Mouse (Mus musculus) heart, postnatal 0 days (tissue): ENCODE data around the gene Uckl1. TPM values are rescaled to one million over a fixed set of nuclear protein-coding genes. Genes with fewer than 3 reads are reported as not detected.

Experiments used
- ATAC-seq: fragments of 200-750 bp; cut with Nextera tagmentation; 2 replicates; pipeline ENCODE4 v1.8.0; 2017; ENCODE audit warnings: low read depth, moderate number of reproducible peaks, moderate library complexity; ENCODE audit not compliant: insufficient read depth
- DNase-seq: peaks from one replicate; pipeline ENCODE4 v3.0.0-alpha.2; 2016; ENCODE audit warnings: low spot score
- H3K27ac ChIP-seq: fragments of 300-500 bp; sonication (generic); 2 replicates; pipeline ENCODE4 v1.5.1; 2014; ENCODE audit warnings: low read depth, mild to moderate bottlenecking
- H3K27me3 ChIP-seq: fragments of 300-500 bp; sonication (generic); 2 replicates; pipeline ENCODE4 v1.6.1; 2014; ENCODE audit warnings: low read length, mixed read lengths; ENCODE audit not compliant: control insufficient read depth, insufficient read depth
- H3K36me3 ChIP-seq: fragments of 300-500 bp; sonication (generic); replicated peaks from 2 replicates; pipeline ENCODE4 v1.6.1; 2014; ENCODE audit warnings: low read length, mixed read lengths; ENCODE audit not compliant: control insufficient read depth, insufficient read depth
- H3K4me1 ChIP-seq: fragments of 300-500 bp; sonication (generic); 2 replicates; pipeline ENCODE4 v1.6.1; 2014; ENCODE audit warnings: antibody characterized with exemption; ENCODE audit not compliant: control insufficient read depth, insufficient read depth
- H3K4me2 ChIP-seq: fragments of 300-500 bp; sonication (generic); 2 replicates; pipeline ENCODE4 v1.6.1; 2014; ENCODE audit warnings: low read depth, mild to moderate bottlenecking, low read length, moderate library complexity
- H3K4me3 ChIP-seq: fragments of 300-500 bp; sonication (generic); 2 replicates; pipeline ENCODE4 v1.5.1; 2014; ENCODE audit warnings: low read depth, low read length
- H3K9ac ChIP-seq: fragments of 300-500 bp; sonication (generic); replicated peaks from 2 replicates; pipeline ENCODE4 v1.6.1; 2014; ENCODE audit warnings: low read depth, low read length, mixed read lengths
- H3K9me3 ChIP-seq: fragments of 300-500 bp; sonication (generic); replicated peaks from 2 replicates; pipeline ENCODE4 v1.6.1; 2016; ENCODE audit warnings: low read length; ENCODE audit not compliant: control insufficient read depth
- CTCF ChIP-seq: IDR thresholded peaks from 2 replicates; pipeline ENCODE4 v1.5.1; 2016; ENCODE audit warnings: antibody characterized with exemption, control low read depth, low read depth
- EP300 ChIP-seq: IDR thresholded peaks from 2 replicates; pipeline ENCODE4 v1.6.1; 2016; ENCODE audit warnings: antibody characterized with exemption, low read depth
- WGBS: fragments of 180-500 bp; shearing (Covaris S2); extraction: QIAGEN DNeasy Blood & Tissue Kit; methylation state at CpG from one replicate; pipeline ENCODE4 v1.1.7; 2014; 5-methylcytosine and 5-hydroxymethylcytosine counted together
- polyA plus RNA-seq: library from polyadenylated mRNA; unstranded; fragments of >200 nt; fragmentation: Nextera tagmentation; extraction: Ambion mirVana; gene quantifications from 2 replicates; pipeline ENCODE4 v1.2.1, GENCODE M21; 2015
- total RNA-seq: library from RNA; depleted of rRNA; stranded (reverse); fragments of >200 nt; gene quantifications from 2 replicates; pipeline ENCODE4 v1.2.3, GENCODE M21; 2014; ENCODE audit warnings: low replicate concordance

The Uckl1 gene
- total and polyA plus RNA-seq, 2 experiments from 2014 or later: 59.3 to 156 TPM

DNA sequence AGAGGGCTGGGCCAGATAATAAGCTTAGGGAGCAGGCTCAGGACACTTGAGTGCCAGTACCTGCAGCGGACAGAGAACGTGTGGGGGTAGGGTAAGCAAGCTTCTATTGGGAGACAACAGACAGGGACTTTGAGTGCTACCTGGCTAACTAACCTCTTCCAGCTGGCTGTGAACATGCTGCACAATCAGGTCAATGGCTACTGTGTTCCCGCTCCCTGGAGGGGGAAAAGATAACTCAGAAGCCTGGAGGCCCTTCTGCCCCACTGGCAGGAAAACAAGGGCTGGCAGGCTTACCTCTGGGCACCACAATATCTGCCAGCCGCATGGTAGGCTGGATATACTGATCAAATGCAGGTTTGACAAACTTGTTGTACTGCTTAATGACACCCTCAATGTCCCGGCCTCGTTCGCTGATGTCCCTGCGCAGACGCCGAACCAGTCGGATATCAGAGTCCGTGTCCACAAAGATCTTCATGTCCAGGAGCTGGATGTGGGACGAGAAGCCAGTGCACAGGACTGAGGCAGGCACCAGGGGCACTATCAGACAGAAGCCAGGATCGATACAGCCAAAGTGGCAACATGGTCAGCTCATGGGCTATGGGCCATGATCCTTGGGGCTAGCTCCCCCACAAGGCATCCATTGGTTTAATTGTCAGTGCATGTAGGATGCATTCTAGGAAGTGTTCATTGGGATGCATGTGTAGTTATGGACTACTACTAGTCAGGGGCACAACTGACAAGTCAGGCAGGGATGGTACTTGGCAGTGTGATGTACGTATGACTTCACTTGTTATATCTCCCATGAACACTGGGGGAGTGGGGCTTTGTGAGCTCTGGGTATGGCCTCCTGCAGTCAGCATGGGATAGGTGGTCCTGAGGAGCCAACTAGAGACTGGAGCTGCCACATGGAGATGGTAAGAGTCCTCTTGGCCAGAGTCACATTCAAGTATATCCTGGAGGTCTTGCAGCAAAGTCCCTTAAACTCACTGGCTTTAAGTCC is 11.5 kb downstream of the Uckl1 start:
- Histone ChIP-seq H3K27me3 (no peaks in the 10 kb centered on the region), H3K4me3 (no peak overlapping the region), H3K9ac (no peak overlapping the region), H3K4me1 (peaks cover 7% of the 10 kb centered on the region; the same call in 1 of the 2 replicates), H3K27ac (no peak overlapping the region), H3K36me3 (peaks cover 40% of the 10 kb centered on the region), H3K9me3 (no peaks in the 10 kb centered on the region), H3K4me2 (no peak overlapping the region)
- WGBS: 86% methylated on average over 15 of the region's 15 CpGs
- ATAC-seq (no peak), DNase-seq (no peak)
- TF ChIP-seq CTCF (no peak), EP300 (no peak)

GRCm38 (mm10) chr2:181571941-181572670 is 12.6 kb downstream of the Uckl1 start:
- no peak overlapping the region for H3K4me2 ChIP-seq
- ATAC-seq (no peak), DNase-seq (no peak)
- TF ChIP-seq EP300 (no peak), CTCF (no peak)
- H3K27ac ChIP-seq: no peak overlapping the region
- peaks cover 40% of the 10 kb centered on the region for H3K36me3 ChIP-seq
- no peak overlapping the region for H3K4me3 ChIP-seq
- H3K4me1 ChIP-seq: no peaks in the 10 kb centered on the region
- no peak overlapping the region for H3K9ac ChIP-seq
- WGBS: 90% methylated on average over 11 of the region's 11 CpGs
- H3K27me3 ChIP-seq: no peaks in the 10 kb centered on the region
- H3K9me3 ChIP-seq: no peaks in the 10 kb centered on the region

DNA sequence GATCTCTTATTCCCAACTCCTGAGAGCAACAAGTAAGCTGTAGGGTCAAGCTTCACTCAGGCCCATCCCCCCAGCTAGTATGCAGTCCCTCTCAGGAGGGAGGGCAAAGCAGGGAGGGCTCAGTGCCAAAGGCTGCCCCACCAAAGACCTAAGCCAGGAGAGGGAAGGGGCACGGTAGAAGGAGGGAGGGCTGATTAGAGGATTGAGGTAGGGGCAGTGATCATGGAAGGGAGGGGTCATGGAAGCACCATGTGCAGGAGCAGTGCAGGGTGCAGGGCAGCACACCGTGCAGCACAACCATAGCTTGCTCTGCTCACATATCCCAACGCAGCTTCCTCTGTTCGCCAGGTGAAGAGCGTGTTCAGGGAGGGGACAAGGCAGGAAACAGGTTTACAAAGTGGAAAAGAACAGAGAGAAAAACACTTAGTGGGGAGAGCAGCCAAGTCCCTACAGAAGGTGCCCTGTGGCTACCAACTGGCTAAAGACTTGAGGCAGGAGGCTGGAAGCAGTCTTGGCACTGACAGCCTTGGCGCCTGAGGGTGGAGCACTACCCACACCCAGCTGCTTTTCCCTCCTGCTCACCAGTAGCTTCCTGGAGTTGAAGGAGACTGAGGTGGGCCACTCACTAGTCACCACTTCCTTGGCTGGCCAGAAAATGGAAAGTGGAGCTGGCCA is 13.6 kb downstream of the Uckl1 start:
- 69% methylated on average over 6 of the region's 6 CpGs for WGBS

DNA sequence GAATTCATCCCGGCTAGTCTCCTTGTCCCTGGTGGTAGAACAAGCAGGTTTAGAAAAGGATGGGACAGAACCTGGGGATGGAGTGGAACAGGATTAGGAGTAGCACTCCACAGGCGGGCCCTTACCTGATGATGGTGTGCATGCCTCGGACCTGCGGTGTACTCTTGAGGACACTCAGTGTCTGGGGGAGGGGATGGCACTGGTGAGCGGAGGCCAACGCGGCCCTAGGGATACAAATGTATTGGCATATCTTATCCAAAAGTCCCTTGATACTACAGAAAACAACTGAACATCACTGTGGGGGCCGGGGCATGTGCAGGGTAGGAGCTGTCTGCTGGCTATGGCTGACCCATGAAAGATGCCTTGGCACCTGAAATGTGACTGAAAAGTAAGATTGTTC is 14.3 kb downstream of the Uckl1 start:
- WGBS: 82% methylated on average over 8 of the region's 8 CpGs
- H3K36me3 ChIP-seq: peaks cover 40% of the 10 kb centered on the region

More for the DNA sequence above, 13.6 kb downstream of the Uckl1 start:
- no peaks in the 10 kb centered on the region for H3K27me3 ChIP-seq
- H3K9ac ChIP-seq: no peak overlapping the region
- DNase-seq (no peak), ATAC-seq (no peak)
- no peaks in the 10 kb centered on the region for H3K4me1 ChIP-seq
- H3K27ac ChIP-seq: no peak overlapping the region
- H3K36me3 ChIP-seq: peaks cover 40% of the 10 kb centered on the region
- no peak for TF ChIP-seq EP300
- no peak for TF ChIP-seq CTCF
- H3K4me2 ChIP-seq: no peak overlapping the region
- no peaks in the 10 kb centered on the region for H3K9me3 ChIP-seq
- no peak overlapping the region for H3K4me3 ChIP-seq

GRCm38 (mm10) chr2:181569856-181570255 is 14.8 kb downstream of the Uckl1 start:
- Histone ChIP-seq H3K36me3 (peaks cover 36% of the 10 kb centered on the region), H3K9me3 (peaks cover 3% of the 10 kb centered on the region; the same call in 1 of the 2 replicates), H3K9ac (no peak overlapping the region), H3K4me2 (no peak overlapping the region), H3K4me3 (no peak overlapping the region), H3K27ac (no peak overlapping the region), H3K4me1 (no peaks in the 10 kb centered on the region), H3K27me3 (no peaks in the 10 kb centered on the region)
- ATAC-seq (no peak), DNase-seq (no peak)
- no peak for TF ChIP-seq CTCF
- no peak for TF ChIP-seq EP300
- 92% methylated on average over 10 of the region's 10 CpGs for WGBS

More for the DNA sequence above, 14.3 kb downstream of the Uckl1 start:
- DNase-seq: no peak
- Histone ChIP-seq H3K27me3 (no peaks in the 10 kb centered on the region), H3K9me3 (no peaks in the 10 kb centered on the region; the same call in 1 of the 2 replicates), H3K9ac (no peak overlapping the region), H3K27ac (no peak overlapping the region), H3K4me1 (no peaks in the 10 kb centered on the region), H3K4me2 (no peak overlapping the region), H3K4me3 (no peak overlapping the region)
- ATAC-seq: no peak
- TF ChIP-seq EP300 (no peak), CTCF (no peak)
